Mouse (Mus musculus): Measurements from ENCODE around the gene Fbxl8. TPM values are rescaled to one million over a fixed set of nuclear protein-coding genes. Genes with fewer than 3 reads are reported as not detected.

Gene Fbxl8
- polyA plus RNA-seq, 1 experiment from 2014 or later = 1.3 TPM

GRCm38 (mm10) chr8:105275840-105276239 lies 11.4 kb downstream of the Fbxl8 start, which contains the start of gene Nol3:
Nol3 (plus strand) TSS chr8:105276140.
- Histone ChIP-seq H3K36me3 (peaks cover 6% of the 10 kb centered on the region; the same call in 1 of the 2 replicates), H3K27me3 (peaks cover 65% of the 10 kb centered on the region), H3K9ac (peak within 1 kb of the TSS; percentile 43), H3K4me1 (replicated peaks) (peaks cover 28% of the 10 kb centered on the region), H3K4me3 (peak within 1 kb of the TSS; percentile 46), H3K9me3 (no peaks in the 10 kb centered on the region), H3K4me2 (peak within 1 kb of the TSS; percentile 94), H3K27ac (replicated peaks) (no peak within 1 kb of the TSS)
- ATAC-seq (ENCODE audit: low FRiP score, low read depth) = no peak
- WGBS = 5% methylated on average over 10 of the region's 10 CpGs

GRCm38 (mm10) chr8:105276292-105277120 lies 12.1 kb downstream of the Fbxl8 start:
- Histone ChIP-seq H3K9ac (peak overlapping the region; percentile 43), H3K4me1 (replicated peaks) (peaks cover 26% of the 10 kb centered on the region), H3K4me3 (peak overlapping the region; percentile 46), H3K4me2 (peak overlapping the region; percentile 94), H3K27me3 (peaks cover 58% of the 10 kb centered on the region), H3K27ac (replicated peaks) (no peak overlapping the region), H3K9me3 (no peaks in the 10 kb centered on the region), H3K36me3 (peaks cover 8% of the 10 kb centered on the region)
- peak; percentile 76 for ATAC-seq (ENCODE audit: low FRiP score, low read depth)
- WGBS = 3% methylated on average over 30 of the region's 30 CpGs

GRCm38 (mm10) chr8:105278911-105279334 lies 14.5 kb downstream of the Fbxl8 start:
- peak overlapping the region; percentile 51 for H3K4me2 ChIP-seq
- H3K9me3 ChIP-seq = no peaks in the 10 kb centered on the region
- ATAC-seq (ENCODE audit: low FRiP score, low read depth) = peak; percentile 46
- H3K27ac ChIP-seq (replicated peaks) = no peak overlapping the region
- H3K27me3 ChIP-seq = peaks cover 36% of the 10 kb centered on the region
- H3K36me3 ChIP-seq = peaks cover 24% of the 10 kb centered on the region
- H3K4me3 ChIP-seq = 0 out of 2 replicates have a peak overlapping the region, but pooled peaks have one; percentile 12
- H3K4me1 ChIP-seq (replicated peaks) = peaks cover 26% of the 10 kb centered on the region
- 2% methylated on average over 28 of the region's 28 CpGs for WGBS
- H3K9ac ChIP-seq = no peak overlapping the region

GRCm38 (mm10) chr8:105280567-105280966 lies 16.1 kb downstream of the Fbxl8 start:
- Histone ChIP-seq H3K4me3 (no peak overlapping the region), H3K4me1 (replicated peaks) (peaks cover 30% of the 10 kb centered on the region), H3K9me3 (no peaks in the 10 kb centered on the region), H3K4me2 (no peak overlapping the region), H3K27ac (replicated peaks) (no peak overlapping the region), H3K9ac (no peak overlapping the region), H3K27me3 (peaks cover 20% of the 10 kb centered on the region), H3K36me3 (peaks cover 37% of the 10 kb centered on the region)
- 75% methylated on average over 3 of the region's 3 CpGs for WGBS
- ATAC-seq (ENCODE audit: low FRiP score, low read depth) = no peak

- Histone ChIP-seq H3K9me3 (no peaks in the 10 kb centered on the region), H3K27ac (replicated peaks) (no peak overlapping the region), H3K27me3 (peaks cover 19% of the 10 kb centered on the region; the same call in 1 of the 2 replicates), H3K4me1 (replicated peaks) (peaks cover 30% of the 10 kb centered on the region), H3K4me3 (no peak overlapping the region), H3K36me3 (peaks cover 37% of the 10 kb centered on the region), H3K4me2 (no peak overlapping the region), H3K9ac (no peak overlapping the region)
- 87% methylated on average over 12 of the region's 12 CpGs for WGBS
- no peak for ATAC-seq (ENCODE audit: low FRiP score, low read depth)
Observed at GRCm38 (mm10) chr8:105281821-105282220, 17.4 kb downstream of the Fbxl8 start.

DNA sequence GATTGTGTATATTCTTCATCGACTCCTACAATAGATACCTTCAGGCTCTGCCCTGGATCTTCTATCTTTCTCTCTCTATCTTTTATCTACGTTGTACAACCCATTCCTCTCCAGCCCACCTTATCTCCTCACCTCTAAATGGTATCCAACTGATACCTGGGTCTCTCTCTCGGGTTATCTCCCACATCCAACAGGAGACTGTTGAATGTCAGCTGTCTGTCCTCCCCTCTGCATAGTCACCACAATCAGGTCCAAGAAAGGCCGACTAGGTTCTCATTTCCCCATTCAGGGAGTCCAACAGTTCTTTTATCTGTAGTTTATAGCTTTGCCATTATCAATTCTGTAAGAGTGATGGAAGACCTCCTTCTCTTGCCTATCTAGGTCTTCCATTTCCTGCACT lies 17.8 kb downstream of the Fbxl8 start:
- Histone ChIP-seq H3K27me3 (peaks cover 19% of the 10 kb centered on the region; the same call in 1 of the 2 replicates), H3K36me3 (peaks cover 37% of the 10 kb centered on the region), H3K27ac (replicated peaks) (no peak overlapping the region), H3K9me3 (no peaks in the 10 kb centered on the region), H3K4me1 (replicated peaks) (peaks cover 33% of the 10 kb centered on the region), H3K4me3 (no peak overlapping the region), H3K9ac (no peak overlapping the region), H3K4me2 (no peak overlapping the region)
- no peak for ATAC-seq (ENCODE audit: low FRiP score, low read depth)
- 88% methylated on average over 4 of the region's 4 CpGs for WGBS

- Histone ChIP-seq H3K4me2 (no peak overlapping the region), H3K4me3 (no peak overlapping the region), H3K36me3 (peaks cover 37% of the 10 kb centered on the region), H3K27me3 (peaks cover 13% of the 10 kb centered on the region; the same call in 1 of the 2 replicates), H3K9ac (no peak overlapping the region), H3K27ac (replicated peaks) (no peak overlapping the region), H3K9me3 (no peaks in the 10 kb centered on the region), H3K4me1 (replicated peaks) (peaks cover 41% of the 10 kb centered on the region)
- 22% methylated on average over 22 of the region's 23 CpGs for WGBS
- ATAC-seq (ENCODE audit: low FRiP score, low read depth) = no peak
Observed at GRCm38 (mm10) chr8:105283074-105283473, 18.6 kb downstream of the Fbxl8 start.

DNA sequence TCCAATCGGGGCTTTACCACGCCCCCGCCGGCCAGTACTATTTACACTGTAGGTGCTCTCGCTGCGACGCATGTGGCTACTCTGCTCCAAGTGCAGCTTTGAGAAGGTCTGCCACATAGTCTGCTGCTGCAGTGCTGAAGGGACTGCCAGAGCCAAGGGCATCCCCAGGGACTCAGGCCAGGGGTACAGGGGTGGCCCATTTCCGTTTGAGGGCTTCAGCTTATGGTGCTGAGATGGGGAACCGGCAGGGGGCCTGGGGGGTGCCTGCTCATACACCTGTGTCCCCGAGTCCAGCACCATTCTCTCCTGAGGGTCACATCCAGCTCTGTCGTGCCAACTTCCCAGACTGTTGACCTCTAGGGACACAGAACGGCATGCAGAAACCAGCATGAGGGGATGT lies 21.1 kb downstream of the Fbxl8 start:
- 43% methylated on average over 12 of the region's 12 CpGs for WGBS
- no peak for ATAC-seq (ENCODE audit: low FRiP score, low read depth)
- Histone ChIP-seq H3K4me1 (replicated peaks) (peaks cover 48% of the 10 kb centered on the region), H3K4me3 (no peak overlapping the region), H3K9me3 (no peaks in the 10 kb centered on the region), H3K9ac (no peak overlapping the region), H3K4me2 (peak overlapping the region; percentile 69), H3K27me3 (no peaks in the 10 kb centered on the region), H3K27ac (replicated peaks) (no peak overlapping the region), H3K36me3 (peaks cover 32% of the 10 kb centered on the region)

DNA sequence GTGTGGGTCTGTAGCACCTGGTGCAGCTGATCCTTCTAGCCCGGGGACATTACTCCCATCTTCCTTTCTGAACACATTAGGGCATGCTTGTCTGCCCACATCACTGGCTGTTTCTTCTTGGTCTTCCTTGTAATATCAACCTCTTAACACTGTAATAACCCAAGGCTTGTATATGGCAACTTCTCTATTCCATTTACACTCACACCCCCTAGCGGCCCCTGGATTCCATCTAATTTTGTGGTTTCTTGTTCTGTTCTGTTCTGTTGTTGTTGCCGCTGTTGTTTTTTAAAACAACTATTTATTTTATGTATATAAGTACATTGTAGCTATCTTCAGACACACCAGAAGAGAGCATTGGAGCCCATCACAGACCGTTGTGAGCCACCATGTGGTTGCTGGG lies 22.5 kb downstream of the Fbxl8 start:
- H3K4me1 ChIP-seq (replicated peaks) = peaks cover 51% of the 10 kb centered on the region
- 87% methylated on average over 4 of the region's 4 CpGs for WGBS

GRCm38 (mm10) chr8:105288231-105288630 lies 23.8 kb downstream of the Fbxl8 start:
- no peak for ATAC-seq (ENCODE audit: low FRiP score, low read depth)
- peaks cover 51% of the 10 kb centered on the region for H3K4me1 ChIP-seq (replicated peaks)
- peak overlapping the region; percentile 94 for H3K27ac ChIP-seq (replicated peaks)
- peak overlapping the region; percentile 69 for H3K4me2 ChIP-seq
- peaks cover 13% of the 10 kb centered on the region for H3K36me3 ChIP-seq
- peak overlapping the region; percentile 56 for H3K4me3 ChIP-seq
- peak overlapping the region; percentile 40 for H3K9ac ChIP-seq
- 70% methylated on average over 5 of the region's 5 CpGs for WGBS
- H3K9me3 ChIP-seq = no peaks in the 10 kb centered on the region
- H3K27me3 ChIP-seq = no peaks in the 10 kb centered on the region

More for the DNA sequence above, 22.5 kb downstream of the Fbxl8 start:
- Histone ChIP-seq H3K27ac (replicated peaks) (no peak overlapping the region), H3K36me3 (peaks cover 26% of the 10 kb centered on the region), H3K4me3 (peak overlapping the region; percentile 7; the same call in 1 of the 2 replicates), H3K27me3 (no peaks in the 10 kb centered on the region), H3K4me2 (peak overlapping the region; percentile 69), H3K9ac (0 out of 2 replicates have a peak overlapping the region, but pooled peaks have one; percentile 18), H3K9me3 (no peaks in the 10 kb centered on the region)
- no peak for ATAC-seq (ENCODE audit: low FRiP score, low read depth)

GRCm38 (mm10) chr8:105288958-105289732 lies 24.7 kb downstream of the Fbxl8 start:
- ATAC-seq (ENCODE audit: low FRiP score, low read depth) = peak; percentile 91
- Histone ChIP-seq H3K4me1 (replicated peaks) (peaks cover 51% of the 10 kb centered on the region), H3K4me3 (peak overlapping the region; percentile 56), H3K27me3 (no peaks in the 10 kb centered on the region), H3K9ac (peak overlapping the region; percentile 40), H3K4me2 (peak overlapping the region; percentile 69), H3K27ac (replicated peaks) (peak overlapping the region; percentile 94), H3K9me3 (no peaks in the 10 kb centered on the region), H3K36me3 (peaks cover 13% of the 10 kb centered on the region)
- WGBS = under 1% methylated on average over 53 of the region's 53 CpGs

Measured in hindbrain, embryonic 15.5 days (tissue).